Mouse (Mus musculus) thymus, postnatal 0 days (tissue): ENCODE measurements around the gene Kazn. TPM values are rescaled to one million over a fixed set of nuclear protein-coding genes. Genes with fewer than 3 reads are reported as not detected.

Experiments used
- DNase-seq: peaks from one replicate; pipeline ENCODE4 v3.0.0-alpha.2; 2015; ENCODE audit warnings: low spot score
- polyA plus RNA-seq: library from polyadenylated mRNA; unstranded; fragments of >200 nt; fragmentation: Nextera tagmentation; extraction: Ambion mirVana; gene quantifications from 2 replicates; pipeline ENCODE4 v1.2.1, GENCODE M21; 2015

The Kazn gene
- polyA plus RNA-seq, 1 experiment from 2014 or later, result 7.2 TPM

GRCm38 (mm10) chr4:142126641-142127274 lies 112.4 kb downstream of the Kazn start:
- no peak for DNase-seq

GRCm38 (mm10) chr4:142121164-142121563 lies 118.0 kb downstream of the Kazn start:
- DNase-seq, result no peak

GRCm38 (mm10) chr4:142118522-142118921 lies 120.7 kb downstream of the Kazn start:
- no peak for DNase-seq

GRCm38 (mm10) chr4:142117993-142118392 lies 121.2 kb downstream of the Kazn start:
- DNase-seq, result no peak

GRCm38 (mm10) chr4:142113306-142113705 lies 125.9 kb downstream of the Kazn start:
- peak; percentile 11 for DNase-seq

GRCm38 (mm10) chr4:142103081-142103671 lies 136.0 kb downstream of the Kazn start:
- no peak for DNase-seq

- peak; percentile 48 for DNase-seq
Observed at GRCm38 (mm10) chr4:142098303-142098702, 140.9 kb downstream of the Kazn start.

GRCm38 (mm10) chr4:142097871-142098270 lies 141.3 kb downstream of the Kazn start:
- no peak for DNase-seq

GRCm38 (mm10) chr4:142095513-142096241 lies 143.5 kb downstream of the Kazn start:
- DNase-seq, result no peak

GRCm38 (mm10) chr4:142094386-142094785 lies 144.8 kb downstream of the Kazn start:
- DNase-seq, result no peak

GRCm38 (mm10) chr4:142091100-142091499 lies 148.1 kb downstream of the Kazn start:
- no peak for DNase-seq

GRCm38 (mm10) chr4:142089966-142090365 lies 149.2 kb downstream of the Kazn start:
- no peak for DNase-seq

GRCm38 (mm10) chr4:142088836-142089235 lies 150.4 kb downstream of the Kazn start:
- DNase-seq, result no peak

GRCm38 (mm10) chr4:142088409-142088808 lies 150.8 kb downstream of the Kazn start:
- DNase-seq, result no peak

- no peak for DNase-seq
Observed at GRCm38 (mm10) chr4:142084936-142085563, 154.2 kb downstream of the Kazn start.

GRCm38 (mm10) chr4:142084131-142084899 lies 154.9 kb downstream of the Kazn start, which contains the start of gene Tmem51:
Gene Tmem51 (minus strand): TSS chr4:142084304.
- peak; percentile 23 for DNase-seq

GRCm38 (mm10) chr4:142083762-142084130 lies 155.5 kb downstream of the Kazn start:
- DNase-seq, result peak; percentile 54

- no peak for DNase-seq
Observed at GRCm38 (mm10) chr4:142083193-142083592, 156.0 kb downstream of the Kazn start.

- no peak for DNase-seq
Observed at GRCm38 (mm10) chr4:142082703-142083102, 156.5 kb downstream of the Kazn start.

- no peak for DNase-seq
Observed at GRCm38 (mm10) chr4:142081631-142082283, 157.4 kb downstream of the Kazn start.
